Mouse (Mus musculus): ENCODE data around the gene Tedc2.

Tedc2 gene

DNA sequence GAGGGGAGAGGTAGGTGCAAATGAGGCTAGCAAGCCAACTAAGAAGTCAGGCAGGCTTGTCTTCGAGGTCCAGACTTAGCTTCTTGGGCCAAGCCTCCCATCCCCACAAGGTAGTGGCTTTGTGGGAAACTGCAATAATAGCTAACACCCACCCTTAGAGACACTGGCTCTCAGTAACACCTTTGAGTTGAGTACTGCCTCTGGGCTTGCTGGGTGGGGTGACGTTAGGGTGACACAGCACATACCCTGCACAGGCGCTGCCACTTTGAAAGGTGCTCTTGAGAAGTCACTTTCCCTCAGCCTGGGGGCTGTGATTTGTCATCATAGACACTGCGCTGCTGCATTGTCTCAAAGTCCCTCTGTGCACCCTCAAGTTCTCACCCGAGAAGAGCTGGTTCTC, 26.9 kb downstream of the Tedc2 start:
- DNase-seq (ENCODE audit: low spot score in 2 of 2): no peak

DNA sequence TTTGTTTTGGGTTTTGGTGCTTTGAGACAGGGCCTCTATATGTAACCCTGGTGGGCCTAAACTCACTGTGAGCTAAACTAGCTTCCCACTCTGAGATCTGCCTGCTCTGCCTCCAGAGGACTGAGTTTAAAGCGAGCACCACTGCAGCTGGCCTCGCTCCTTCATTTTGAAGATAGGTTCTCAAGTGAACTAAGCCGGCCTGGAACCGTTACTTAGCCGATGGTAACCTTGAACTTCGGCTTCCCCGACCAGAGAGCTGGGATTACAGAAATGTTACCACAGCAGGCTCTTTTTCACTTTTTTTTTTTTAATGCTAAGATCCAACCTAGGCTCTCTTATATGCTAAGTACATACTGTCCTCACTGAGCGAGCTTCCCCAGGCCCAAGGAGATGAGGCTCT, 27.4 kb downstream of the Tedc2 start:
- DNase-seq (ENCODE audit: low spot score in 2 of 2): no peak

DNA sequence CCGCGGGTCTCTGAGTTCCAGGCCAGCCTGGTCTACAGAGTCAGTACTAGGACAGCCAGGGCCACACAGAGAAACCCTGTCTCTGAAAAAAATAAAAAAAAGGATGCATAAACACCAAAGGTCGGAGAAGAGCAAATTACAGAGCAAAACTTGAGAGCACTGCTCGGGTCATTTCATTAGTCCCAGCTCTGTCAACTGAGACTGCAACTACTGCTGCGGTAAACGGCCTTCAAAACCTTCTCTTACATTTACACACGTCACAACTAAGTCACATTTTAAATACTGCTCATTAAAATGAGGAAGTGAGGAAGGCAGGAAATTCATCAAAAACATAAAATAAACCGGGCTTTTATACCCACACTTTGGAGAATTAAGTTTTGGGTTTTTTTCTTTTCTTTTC, 27.8 kb downstream of the Tedc2 start:
- no peak for DNase-seq (ENCODE audit: low spot score in 2 of 2)

DNA sequence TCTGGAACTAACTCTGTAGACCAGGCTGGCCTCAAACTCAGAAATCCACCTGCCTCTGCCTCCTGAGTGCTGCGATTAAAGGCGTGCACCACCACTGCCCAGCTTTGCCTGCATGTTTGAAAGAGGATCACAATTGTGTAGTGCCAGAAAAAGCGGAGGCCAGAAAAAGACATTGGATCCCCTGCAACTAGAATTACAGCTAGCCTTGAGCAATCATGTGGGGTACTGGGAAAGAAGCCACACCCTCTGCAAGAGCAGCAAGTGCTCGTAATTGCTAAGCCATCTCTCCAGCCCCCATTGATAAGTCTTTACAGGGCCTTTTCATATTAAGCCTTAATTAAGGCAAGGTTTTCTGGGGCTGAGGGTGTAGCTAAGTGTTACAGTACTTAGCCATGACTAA, 29.2 kb downstream of the Tedc2 start:
- no peak for DNase-seq (ENCODE audit: low spot score in 2 of 2)

DNA sequence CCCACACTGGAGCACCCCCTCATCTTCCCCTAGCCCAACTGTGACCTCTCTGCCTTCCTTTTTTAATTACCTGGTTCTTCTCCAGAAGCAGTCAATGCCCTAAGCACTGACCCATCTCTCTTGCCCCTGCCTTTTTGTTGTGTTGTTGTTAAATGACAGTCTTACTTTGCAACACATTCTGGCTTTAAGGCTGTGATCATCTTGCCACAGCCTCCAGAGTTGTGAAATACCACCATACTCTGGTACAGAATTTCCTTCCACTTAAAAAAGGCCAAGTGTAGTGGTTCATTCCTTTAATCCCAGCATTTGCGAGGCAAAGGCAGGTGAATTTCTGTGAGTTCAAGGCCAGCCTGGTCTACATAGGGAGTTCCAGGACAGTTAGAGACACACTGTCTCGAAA, 29.7 kb downstream of the Tedc2 start:
- DNase-seq (ENCODE audit: low spot score in 2 of 2): no peak

DNA sequence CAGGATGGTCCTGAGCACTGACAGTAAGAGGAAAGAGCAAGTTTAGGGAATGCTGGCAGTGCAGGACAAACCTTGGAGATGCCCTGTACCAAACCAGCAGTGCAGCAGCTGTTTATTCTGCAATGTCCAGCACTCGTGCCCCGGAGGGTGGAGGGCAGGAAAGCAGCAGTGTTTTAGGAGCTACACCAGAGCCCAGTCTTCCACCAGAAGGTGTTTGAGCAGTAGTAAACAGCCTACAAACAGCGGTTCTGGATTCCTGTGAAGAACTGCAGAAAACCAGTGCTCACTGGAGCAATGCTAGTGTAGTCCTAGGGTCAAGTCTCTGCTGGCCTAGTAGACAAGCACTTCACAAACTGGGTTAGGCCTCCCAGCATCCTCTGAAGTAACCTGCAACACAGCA, 46.4 kb downstream of the Tedc2 start:
- no peak for DNase-seq (ENCODE audit: low spot score in 2 of 2)

DNA sequence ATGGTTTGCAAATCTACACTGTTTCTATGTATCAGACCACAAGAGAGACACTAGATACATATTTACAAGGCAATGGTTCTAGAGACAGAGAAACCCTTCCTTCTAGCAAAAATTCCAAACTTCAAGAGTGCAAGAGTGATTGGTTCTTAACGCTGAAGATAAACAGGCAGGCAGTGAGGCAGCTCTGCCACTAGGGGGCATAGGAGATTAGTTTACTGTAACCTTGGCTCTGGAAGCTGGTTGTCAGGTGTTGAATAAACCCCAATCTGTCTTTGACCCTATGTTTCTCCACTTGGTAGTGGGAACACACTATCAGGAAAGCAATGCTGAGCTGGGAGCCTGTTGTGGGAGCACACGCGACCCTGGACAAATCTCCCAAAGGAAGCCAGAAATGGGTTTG, 47.2 kb downstream of the Tedc2 start:
- DNase-seq (ENCODE audit: low spot score in 2 of 2): peak; percentile 59 to 72

DNA sequence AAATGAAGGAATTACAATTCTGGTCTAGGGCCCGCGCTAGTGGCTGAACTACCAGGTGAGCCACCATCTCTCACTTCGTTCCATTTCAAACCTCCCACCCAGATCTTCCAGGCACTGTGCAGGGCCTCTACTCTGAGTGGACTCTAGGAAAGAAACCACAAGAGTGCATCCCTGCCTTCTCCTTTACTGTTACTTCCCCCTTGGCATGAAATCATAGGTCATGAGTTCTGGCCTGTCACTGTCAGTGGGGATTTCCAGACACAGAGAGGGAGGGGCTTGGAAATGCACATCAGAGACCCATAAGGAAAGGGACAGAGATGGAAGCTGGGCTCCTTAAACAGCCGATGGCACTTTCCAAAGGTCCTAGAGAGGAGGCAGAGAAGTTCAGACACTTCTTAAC, 48.9 kb downstream of the Tedc2 start:
- no peak for DNase-seq (ENCODE audit: low spot score in 2 of 2)

DNA sequence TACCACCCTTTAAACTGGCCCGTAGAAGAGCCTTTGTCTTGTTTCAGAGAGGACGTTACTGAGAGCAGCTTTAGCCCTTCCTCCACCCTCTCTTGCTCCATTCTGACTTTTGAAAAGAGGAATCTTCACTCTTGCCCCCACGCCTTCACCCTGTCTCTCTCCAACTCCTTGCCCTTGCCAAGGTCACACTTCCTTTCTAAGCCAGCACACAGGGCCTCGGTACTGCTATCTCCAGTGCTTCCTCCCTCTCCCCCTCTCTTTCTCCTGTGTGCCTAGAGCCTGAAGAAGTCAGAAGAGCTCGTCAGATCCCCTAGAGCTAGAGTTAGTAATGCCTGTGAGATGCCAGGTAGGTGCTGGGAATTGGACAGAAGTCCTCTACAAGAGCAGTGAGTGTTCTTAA, 49.9 kb downstream of the Tedc2 start:
- no peak for DNase-seq (ENCODE audit: low spot score in 2 of 2)

DNA sequence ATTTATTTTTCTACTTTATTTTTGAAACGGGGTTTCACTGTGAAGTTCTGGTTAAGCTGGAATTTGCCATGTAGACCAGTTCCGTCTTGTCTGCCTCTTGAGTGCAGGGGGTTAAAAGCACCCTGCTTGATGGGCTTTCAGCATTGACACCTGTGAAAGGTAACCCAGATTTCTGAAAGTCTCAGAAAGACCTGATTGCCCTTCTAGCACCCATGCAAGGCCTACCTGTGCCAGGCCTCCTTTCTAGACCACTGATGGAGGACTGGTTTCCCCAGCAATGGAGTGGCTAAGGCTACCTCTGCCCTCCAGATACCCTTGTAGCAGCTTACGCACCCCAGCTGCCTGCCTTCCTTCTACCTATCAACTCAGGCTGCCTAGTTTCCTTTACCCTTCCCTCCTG, 50.5 kb downstream of the Tedc2 start:
- no peak for DNase-seq (ENCODE audit: low spot score in 2 of 2)

DNA sequence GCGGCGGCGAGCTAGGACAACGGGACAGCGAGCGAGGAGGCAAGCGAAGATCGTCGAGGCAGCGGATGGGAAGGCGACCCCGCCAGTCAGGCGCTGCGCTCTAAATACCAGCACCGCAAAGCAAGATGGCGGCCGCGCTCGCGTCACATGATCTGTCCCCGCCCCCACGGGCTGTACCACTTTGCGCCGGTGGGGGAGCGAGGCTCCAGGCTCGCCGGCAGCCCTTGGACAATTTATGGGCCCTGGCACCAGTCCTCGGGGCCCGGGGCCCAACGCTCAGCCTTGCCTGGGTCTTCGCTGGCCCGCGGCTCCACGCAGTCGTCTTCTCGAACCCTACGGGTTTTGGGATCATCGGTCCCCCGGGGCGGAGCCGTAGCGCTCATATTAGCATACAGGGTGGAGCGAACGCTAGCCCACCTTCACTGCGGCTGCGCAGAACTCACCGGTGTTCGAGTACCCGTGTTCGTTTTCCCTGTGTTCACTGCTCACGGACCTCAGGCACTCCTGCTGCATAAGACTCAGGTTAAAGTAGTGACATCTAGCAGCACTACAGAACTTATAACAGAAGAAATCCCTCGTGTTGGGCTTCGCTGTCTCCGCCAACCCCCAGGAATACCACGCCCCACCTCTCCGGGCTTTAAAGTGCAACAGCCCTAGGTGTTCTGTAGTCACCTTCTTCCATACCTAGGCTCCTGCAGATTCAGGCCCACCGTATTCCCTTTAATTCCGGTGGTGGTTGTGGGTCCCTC, 51.2 kb downstream of the Tedc2 start, which contains the start of gene Atp6v0c:
Gene Atp6v0c, minus strand, starts transcription at position 386 of the 749 bp plus-strand sequence.
- peak; percentile 95 to 96 for DNase-seq (ENCODE audit: low spot score in 2 of 2)

DNA sequence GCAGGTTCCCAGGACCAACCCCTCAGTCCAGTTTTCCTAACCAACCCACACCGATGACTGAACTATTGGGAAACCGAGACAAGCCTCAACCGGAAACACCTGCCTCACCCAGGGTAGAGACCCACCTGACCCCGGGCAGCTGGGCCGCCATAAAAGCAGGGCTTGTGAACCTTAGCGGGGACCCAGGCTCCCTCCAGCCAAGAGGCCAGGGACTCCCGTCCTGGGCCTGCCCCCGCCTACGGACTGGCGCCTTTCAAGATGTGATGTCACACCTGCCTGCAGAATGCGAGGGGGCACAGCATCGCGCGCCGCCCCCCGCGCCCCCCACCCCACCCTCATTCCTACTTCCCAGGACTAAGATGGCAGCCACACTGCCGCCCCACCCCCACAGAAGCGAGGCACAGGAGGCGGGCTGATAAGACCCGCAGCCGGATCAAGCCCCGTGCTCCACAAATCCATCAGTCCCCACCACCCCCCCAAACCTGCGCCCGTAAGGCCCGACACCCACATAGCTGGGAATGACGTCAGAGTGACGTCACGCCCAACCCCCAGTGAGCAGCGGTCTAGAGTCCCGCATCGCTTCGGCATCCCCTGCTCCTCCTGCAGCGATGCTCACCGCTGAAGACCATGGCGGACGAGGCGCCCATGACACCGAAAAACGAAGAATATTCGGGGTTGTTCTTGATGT, 51.9 kb downstream of the Tedc2 start:
- DNase-seq (ENCODE audit: low spot score in 2 of 2): peak; percentile 85 to 86

DNA sequence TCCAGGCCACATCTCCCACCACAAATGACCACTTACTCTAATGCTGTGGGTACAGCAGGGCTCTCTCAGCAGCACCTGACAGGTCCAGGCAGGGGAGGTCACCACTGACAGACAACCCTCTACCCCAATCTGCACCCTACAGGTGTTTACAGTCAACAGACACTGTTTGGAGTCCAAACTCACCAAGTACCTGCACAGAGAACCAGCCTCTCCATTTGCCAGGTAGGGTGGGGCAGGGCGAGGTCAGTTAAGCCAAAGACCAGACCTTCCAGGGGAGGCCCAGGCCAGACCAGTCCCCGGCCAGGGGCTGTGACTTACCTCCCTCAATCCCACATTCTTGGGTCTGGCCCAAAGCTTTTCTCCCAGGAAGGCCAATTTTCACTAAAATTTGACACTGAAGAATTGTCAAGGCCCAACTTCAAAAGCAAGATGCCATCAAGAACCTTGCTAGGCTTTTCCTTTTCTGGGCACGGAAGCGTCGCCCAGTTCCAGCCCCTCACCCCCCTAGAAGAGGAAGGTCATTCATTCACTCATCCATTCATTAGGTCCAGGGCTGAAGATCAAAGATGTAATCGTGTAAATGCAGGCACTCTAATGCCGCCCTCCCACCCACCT, 52.7 kb downstream of the Tedc2 start:
- no peak for DNase-seq (ENCODE audit: low spot score in 2 of 2)

DNA sequence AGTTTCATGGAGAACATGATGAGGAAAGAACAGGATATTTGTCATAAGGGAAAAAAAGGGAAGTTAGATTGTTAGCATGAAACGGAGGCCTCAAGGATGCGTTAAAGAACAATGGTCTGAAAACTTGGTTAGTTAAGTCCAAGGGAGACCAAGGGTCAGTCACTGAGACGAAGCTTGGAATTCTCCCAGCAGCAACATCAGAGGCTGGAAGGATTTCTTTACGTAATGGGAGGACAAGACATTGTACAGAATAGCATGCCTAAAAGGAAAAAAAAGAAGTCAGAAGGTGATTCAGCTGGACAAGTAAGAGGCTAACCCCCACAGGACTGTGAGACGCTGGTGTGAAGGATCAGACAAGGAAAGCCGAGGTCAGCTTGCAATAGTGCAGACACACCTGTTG, 53.5 kb downstream of the Tedc2 start:
- DNase-seq (ENCODE audit: low spot score in 2 of 2): no peak
